Mouse (Mus musculus) B cell, adult 2 months (primary cell): ENCODE measurements around the gene Dcbld1.

Experiments used
- DNase-seq, 2 experiments: peaks; one replicate each; pipeline ENCODE4 v3.0.0; 2022

The Dcbld1 gene

DNA sequence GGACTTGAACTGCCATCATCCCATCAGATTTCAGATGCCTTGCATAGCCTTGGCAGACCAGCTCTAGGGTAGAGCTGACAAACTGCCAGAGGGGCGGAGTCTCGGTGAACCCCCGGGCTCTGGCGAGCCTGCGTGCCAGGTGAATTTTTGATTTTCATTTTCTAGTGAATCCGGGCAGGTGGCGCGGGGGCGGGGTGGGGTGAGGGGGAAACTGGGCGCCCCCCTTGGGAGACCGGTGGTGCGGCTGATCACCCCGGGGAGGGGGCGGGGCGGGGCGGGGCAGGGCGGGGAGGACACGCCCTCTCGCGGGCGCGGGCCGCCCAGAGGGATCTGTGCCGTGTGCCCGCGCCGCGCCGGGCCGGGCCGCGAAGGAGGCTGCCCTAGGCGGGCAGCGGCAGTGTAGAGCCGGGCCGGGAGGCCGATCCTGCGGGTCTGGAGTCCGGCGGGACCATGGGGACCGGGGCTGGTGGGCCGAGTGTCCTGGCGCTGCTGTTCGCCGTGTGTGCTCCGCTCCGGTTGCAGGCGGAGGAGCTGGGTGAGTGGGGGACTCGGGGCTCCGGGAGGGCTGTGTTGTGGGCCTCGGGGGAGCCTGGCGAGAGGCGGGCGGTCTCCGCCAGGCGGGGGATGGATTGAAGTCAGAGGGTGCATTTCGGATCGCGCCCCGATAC, at the start of gene Dcbld1:
TSS of gene Dcbld1 (plus strand) at position 319 of the 668 bp plus-strand sequence.
- DNase-seq: peak; percentile 73 to 76

DNA sequence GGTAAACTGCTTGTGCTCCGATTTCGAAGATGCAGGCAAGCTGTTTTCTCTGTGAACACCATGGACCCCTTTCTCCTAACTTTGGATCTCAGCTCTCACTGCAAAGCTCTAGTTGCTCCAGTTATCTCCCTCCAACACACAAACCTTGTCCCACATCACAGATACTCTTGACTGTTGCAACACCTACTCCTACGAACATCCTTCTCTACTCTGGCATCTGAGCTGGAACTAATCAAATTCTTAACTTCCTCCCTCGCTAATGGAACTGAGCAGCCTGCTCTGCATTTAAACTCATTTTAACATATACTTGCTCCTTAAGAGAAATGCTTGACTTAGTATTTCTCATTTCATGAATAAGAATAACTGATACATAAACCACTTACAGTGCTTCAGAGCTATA, 47.5 kb upstream of the Dcbld1 start:
- DNase-seq: no peak

DNA sequence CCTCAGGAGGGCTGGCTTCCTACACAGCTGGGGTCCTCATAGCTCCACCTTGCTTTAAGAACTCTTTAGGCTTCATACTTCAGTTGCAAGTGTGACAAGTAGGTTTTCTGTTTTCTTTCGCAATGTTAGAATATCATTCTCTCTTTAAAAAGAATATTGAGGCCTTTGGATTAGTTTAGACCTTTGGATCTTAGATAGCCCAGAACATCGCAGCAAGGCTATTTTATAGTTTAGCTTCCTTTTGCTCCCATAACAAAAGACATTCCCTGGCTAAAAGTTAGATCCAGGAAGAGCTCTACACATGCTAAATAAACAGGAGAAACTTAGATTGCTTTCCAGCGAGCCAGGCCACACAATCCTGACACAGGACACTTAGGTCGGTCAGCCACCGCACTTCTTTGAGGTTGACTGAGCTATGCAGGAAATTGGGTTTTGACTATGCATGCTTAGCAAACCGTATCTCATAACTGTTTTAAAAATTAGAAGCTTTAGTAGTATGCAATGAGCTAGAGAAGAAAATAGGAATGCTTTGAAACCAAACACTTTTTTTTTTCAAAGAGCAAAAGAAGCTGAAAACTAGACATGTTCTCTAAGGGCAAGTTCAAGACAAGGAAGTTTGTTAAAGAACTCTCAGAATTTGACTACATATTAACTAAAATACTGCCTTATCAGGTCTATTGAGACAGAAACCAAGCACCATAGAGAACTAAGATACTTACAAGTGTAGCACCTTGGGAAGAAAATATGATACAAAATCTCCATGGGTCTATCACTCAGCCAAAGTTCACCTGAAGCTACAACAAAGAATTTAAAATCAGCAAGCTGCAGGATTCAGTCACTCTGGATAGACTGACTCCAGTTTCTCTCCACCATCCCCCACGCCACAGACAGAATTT, 38.2 kb upstream of the Dcbld1 start, which contains the start of gene Ros1:
TSS of gene Ros1 (minus strand) at position 288 of the 896 bp plus-strand sequence.
- no peak for DNase-seq

DNA sequence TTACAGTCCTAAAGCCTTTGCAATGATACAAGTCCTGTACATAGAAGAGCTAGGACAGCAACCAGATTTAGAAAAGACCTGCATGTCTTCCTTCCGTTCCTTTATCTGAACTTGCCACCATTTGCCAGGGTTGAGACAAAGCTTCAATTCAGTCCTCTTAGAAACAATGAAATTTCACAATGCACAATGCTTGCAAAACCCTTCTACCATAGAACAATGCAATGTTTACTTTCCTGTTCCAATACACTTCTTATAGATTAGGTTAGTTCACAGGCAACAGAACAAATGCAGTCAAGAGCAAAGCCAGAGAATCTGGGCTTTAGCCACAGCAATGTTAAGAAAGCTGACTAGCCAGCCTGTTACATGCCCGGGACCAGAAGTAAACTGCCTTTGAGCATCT, 29.4 kb upstream of the Dcbld1 start:
- DNase-seq: no peak

DNA sequence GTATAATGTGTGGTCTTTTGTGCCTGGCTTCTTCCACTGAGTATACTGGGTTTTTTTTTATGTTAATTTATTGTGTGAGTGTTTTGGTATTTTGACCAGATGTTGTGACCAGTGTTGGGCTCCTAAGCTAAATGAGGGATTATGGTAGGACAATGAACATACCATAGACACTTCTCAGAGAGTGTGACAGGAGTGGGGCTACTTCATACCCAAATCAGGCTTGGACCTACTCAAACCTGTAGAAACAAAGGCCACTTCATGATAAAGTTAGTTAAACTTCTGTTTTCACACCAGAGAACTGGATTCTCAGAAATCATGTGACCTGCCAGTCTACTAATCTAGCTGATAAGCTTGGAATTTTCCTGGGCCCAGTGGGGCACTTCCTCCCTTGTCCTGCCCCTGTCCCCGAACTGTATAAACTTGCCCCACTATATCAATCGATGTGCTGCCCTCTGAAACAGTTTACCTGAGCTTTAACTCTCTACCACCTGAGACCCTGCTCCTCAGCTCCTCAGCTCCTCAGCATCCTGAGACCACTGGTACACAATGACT, 18.1 kb upstream of the Dcbld1 start:
- no peak for DNase-seq

DNA sequence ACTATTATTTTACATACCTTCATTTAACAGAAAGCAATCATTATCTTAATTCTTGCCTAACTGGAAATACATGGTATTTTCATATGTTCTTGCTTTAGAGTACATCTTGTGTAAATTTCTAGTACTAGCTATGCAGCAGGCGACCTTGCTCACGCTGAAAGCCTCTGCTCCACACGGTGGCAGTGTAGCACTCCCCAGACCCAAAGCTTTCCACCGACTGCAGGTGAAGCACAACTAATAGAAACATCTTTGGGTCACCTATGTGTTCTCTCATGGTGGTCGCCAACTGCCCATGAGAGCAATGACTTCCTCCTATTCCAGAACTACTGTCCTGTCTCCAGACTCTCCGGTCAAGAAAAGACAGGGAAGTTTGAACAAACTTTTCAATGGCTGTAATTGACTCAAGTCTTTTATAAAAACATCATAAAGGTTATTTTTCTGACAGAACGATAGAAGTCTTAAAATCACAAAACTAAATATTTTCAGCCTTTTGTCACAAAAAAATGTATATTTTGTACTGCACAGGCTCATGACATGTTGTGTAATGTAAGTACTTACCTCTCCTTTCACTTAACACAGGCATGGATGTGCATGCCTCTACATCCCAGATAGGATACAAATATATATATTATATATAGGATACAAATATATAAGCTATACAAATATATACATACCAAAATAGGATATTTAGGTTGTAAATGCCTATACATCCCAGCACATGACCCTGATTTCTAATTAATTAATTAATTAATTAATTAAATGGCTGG, 16.4 kb upstream of the Dcbld1 start:
- peak; percentile 57 to 60 for DNase-seq

DNA sequence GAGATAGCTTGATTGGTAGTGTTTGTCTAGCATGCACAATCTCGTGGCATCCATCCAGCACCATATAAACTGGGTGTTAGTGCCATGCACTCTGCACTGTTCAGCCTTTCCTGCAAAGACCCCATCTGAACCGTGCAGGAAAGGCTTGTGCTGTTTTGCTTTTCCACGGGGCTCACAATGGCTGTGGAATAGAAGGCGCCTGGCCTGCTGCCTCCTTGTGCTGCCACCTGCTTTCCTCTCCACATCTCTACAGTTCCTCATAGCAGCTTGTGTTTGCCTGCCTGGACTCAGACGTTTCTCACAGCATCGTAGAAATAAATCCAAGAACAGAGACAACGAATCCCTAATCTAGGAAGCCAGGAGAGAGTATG, 15.9 kb upstream of the Dcbld1 start:
- no peak for DNase-seq

DNA sequence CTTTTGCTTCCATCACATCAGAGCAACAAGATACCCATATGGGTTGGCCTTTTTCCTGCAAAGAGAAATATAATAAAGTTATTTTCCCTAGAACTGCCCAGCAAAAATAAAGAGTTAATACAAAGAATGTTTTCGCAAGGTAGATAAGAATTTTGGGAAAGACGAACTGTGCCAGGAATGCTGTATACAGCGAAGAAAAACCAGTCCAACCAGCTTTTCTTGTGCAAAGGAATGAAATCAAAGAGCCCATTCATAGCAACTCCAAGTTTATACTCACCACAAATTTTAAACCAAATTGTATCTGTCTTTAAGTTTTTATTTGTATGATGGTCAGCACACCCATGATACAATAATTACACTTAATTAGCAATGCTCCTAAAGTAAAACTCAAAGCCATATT, 13.8 kb upstream of the Dcbld1 start:
- no peak for DNase-seq

DNA sequence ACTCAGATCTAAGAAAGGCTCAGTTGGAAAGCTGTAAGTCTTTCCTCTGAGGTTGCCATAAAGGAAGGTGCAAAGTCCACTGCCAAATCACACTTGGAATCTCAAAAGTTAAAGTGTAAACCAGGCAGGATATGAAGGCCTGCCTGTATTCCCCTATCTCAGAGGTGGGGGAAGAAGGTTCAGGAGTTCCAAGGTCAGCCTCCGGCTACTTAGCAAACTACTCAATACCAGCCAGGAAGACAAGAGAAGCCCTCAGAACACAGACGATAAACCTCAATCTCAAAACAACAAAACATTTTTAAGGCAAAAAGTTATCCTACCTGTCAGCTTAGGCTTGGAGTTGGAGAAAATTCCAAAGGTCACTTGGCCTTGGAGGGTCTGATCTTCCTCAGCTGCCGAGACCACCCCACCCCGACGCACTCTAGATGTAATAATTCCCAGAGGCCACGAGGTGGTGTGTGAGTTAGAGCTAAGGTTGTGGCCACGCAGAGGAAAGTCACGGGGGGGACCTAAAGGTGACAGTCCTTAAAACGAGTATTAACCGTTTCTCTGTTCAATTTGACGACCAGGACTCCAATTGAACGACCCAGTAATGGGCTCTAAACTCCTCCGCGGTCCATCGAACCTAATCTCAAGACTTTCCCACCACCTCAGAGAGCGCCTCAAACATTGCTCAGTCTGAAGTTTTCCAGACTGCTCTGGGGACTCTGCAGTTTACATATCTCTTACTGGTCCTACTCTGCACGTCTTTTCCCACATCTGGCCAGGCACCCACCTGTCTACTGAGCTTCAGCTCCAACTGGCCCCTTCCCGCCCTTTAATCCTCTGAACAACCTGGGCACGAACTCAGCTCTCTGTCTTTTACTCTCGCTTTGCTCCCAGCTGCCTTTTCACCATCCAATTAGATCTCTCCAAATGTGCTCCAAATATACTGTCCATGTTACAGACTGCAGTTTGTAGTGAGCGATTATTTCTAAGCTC, 933 bp upstream of the Dcbld1 start:
- DNase-seq: peak; percentile 48 to 57

DNA sequence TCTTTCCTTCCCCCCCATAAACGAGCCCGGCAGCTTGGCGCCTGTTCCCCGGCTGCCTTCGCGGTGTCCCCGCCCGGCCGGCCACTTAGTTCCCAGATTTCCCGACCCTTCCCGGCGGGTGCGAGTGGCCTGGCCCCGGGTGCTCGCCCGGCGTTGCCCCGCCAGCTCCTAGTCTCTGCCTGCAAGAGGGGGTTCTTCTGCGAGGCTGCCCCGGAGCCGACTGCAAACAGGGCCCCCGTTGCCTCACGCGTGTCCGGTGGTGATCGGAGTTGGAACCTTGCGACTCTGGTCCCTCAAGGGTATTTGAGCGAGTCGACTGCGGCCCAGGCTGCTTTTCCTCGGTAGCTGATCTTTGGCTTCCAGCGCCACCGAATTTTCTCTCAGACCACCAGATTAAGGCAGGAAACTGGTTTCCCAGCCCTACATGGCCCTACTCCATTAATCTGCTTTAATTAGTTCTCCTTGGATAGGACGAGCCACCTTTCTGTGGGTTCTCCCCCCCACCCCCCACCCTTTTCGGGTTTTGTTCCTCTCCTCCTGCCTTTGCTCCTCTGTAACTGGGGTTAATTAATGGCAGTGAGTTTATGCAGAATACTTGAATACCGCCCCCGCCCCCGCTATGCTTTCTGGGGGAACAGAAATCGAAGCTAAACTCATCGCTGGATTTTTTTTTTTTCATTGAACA, 692 bp downstream of the Dcbld1 start:
- peak; percentile 53 for DNase-seq

DNA sequence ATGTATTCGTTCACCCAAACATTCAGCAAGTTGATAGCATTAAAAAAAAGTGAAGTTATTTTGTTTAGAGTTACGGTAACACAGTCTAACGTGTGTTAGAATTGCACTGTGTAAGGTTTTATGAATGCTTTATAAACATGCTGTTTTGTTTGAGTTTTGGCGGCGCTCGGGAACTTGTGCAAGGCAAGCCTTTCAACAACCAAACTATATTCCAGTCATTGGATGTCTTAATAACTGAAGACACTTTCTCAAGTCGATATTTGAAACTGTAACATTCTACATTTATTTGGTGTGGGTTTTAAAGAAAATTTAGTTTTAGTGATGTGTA, 1.2 kb downstream of the Dcbld1 start:
- DNase-seq: no peak

DNA sequence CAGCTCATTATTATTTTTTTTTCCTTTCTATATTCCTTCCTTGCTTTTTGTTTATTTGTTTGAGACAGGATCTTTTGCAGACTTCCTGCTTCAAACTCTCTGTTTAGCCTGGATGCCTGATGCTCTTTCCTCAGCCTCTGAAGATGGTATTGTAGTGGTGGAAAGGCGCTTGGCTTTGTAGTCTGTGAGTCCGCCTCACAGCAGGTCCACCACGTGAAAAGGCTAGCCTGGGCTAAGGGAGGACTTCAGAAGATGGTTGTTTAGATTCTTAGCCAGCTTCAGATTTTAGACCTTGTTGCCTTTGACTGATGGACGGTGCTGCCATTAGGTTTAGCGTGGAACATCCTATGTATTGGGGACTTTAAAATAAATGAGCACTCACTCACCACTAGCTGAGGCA, 2.0 kb downstream of the Dcbld1 start:
- no peak for DNase-seq

DNA sequence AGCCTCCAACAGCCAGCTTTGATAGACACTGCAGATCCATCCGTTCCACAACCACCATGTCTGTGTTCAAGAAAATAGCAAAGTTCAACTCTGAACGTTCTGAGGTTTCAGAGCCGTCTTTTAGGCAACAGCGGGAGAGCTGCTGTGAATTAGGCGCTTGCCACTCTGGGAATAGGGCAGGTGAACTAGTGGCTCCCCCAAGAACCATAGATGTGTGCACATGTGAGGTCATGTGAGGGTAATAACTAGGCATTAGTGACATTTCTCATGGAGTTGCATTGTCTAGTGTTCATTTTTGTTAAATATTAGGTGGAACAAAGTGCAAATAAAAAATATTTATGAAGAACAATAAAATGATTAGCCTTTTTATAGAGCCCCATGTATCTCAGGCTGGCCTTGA, 8.6 kb downstream of the Dcbld1 start:
- DNase-seq: no peak

DNA sequence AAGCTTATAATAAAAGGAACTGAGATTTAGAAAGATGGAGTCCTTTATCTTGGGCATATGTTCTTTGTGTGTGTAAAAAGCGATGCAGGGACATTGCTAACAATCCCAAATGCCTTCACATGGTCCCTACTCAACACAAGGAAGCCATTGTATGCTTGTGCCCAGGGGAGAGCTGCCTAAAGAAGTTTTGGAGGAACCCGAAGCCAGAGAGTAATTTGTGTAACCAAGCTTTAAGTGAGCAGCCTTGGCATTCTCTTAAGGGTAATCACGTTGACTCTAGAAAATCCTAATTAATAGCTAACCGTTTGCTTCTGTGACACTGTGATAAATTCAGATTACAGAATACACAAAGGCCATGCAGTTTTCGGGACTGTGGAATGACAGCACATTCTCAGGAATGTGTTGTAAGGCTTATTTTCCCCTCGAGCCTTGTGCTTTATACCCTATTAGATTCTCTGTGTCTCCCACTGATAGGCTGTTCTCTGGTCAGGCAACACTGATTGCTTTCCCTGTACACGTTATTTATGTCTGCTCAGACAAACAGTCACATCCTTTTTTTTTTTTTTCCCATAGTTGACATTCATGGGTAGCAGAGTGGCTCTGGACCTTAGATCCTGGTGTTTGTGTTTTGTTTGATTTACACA, 9.4 kb downstream of the Dcbld1 start:
- no peak for DNase-seq

DNA sequence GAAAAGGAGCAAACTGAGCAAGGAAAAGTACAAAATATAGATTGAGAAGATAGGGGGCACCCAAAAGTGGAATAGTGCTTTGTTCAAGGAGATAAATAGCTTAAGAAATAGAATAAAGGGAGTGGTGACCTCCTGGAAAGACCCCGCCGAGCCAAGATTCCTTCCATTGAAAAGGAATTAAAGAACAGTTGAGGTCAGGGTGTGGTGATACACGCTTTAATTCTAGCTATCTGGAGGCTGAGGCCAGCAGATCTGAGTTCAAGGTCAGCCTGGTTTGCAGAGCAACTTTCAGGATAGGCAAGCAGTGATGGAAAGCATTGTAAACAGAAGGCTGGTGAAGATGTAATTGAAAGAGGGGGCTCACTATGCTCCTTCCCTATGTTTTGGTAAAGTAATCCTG, 12.8 kb downstream of the Dcbld1 start:
- DNase-seq: no peak

DNA sequence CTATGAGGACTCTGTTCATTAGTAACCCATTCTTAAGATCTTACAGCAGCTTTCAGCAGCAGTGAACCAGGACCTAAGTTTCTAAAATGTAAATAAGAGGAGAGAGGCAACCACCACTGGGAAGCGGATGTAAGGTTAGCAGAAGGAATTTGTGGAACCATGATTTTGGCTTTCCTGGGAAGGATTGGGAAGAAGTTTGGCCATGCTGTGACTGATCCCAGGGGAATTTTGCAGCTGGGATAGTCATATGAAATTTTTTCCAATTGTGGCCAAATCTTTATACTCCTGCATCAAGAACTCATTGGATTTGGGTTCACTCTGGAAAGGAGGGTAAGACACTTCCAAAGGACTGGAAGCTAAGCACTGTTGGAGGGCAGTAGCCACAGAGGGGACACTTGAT, 18.8 kb downstream of the Dcbld1 start:
- DNase-seq: no peak

DNA sequence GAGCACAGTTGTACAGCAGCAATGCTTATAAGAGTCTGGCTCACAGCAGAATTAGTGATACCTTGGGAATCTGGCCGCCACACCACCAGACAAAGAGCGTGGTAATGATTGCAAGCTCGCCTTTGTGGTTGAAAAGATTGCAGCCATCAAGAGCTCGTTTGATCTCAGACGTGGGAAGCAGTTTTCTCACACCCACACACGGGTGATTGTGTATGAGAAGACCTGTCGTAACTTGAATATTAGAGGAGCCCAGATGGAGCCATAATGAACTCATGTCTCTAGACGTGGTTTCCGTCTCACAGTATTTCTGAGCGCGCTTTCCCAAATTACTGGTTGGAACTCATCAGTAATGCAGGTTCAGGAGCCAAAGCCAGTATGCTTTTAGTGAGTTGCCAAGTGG, 20.0 kb downstream of the Dcbld1 start:
- no peak for DNase-seq

DNA sequence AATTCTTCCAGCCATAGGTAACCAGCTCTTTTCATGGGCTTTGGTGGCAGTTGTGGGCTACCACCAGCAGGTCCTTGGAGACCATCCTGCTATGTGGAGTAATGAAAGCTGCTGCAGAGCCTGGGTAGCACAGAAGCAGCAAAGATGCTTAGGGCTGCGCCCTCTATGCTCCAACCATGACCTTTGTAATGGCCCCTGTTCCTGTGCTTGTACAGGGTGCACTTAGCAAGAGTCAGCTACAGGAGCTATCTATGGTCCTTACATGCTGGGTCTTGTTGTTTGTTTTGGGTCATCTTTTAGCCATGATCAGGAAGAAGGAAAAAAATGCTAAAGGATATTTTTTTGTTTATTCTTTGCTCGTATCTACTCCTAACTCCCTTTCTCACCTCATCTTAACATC, 24.3 kb downstream of the Dcbld1 start:
- DNase-seq: no peak

DNA sequence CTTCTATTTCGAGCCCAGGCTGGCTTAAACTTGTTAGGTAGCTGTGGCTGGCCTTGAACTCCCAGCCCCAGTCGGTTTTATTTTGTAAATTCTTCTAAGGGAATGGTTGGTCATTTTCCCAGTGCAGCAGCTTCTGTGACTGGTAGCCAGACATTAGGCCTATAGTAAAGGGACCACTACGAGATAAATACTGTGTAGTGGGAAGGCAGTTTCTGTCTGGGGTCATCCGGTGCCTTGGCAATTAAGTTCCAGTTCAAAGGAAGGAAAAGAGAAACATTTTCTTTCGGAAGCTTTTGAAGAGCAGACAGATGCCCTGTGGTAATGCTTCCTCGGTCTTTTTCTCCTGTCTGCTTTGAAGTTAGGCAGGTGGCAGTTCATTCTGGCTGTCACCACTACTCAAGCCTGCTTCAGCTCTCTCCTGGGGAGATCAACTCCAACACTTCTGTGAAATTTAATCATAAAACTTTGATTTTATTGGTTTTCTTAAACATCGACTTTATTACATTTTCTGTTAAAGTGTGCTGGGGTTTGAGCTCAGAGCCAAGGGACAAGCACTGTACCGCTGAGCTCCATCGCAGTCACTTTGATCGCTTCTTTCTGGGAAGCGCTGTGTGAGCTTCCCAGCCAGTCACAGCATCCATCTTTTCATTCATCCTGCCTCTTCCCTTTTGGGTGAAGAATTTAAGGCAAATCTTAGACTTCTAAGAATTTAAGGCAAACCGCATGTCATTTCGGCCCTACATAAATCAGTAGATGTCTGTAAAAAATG, 24.9 kb downstream of the Dcbld1 start:
- no peak for DNase-seq

DNA sequence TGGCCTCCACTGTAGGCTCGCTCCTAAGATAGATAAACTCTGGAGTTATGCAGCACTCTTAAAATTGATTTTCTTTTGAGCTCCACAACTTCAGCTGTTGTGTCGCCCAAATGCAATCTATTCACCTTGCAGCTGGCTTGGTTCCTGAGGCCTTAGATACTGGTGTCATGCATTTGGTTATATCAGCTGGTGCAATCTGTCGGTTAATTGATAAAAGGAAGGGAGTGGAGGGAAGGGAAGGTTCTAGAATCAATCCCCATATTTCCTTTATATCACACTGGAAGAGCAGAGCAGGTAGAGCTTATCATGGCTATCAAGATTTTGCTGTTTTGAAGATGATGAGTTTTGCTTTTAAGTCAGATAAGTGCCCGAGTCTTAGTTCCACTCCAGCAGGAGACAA, 26.8 kb downstream of the Dcbld1 start:
- DNase-seq: no peak
